Mouse (Mus musculus) kidney, adult 2 months (tissue): Measurements from ENCODE around the gene Smad5. TPM values are rescaled to one million over a fixed set of nuclear protein-coding genes. Genes with fewer than 3 reads are reported as not detected.

Experiments
- DNase-seq: peaks from one replicate; pipeline ENCODE4 v3.0.0; 2021
- H3K27ac ChIP-seq: fragments of 200-500 bp; 2 replicates; pipeline ENCODE4 v1.5.1; 2012; ENCODE audit warnings: low read depth, low read length, control low read depth, inconsistent platforms; ENCODE audit not compliant: insufficient read depth
- H3K27me3 ChIP-seq: fragments of 200-500 bp; replicated peaks from 2 replicates; pipeline ENCODE4 v1.6.1; 2012; ENCODE audit warnings: mild to moderate bottlenecking, moderate library complexity, low read length, inconsistent platforms; ENCODE audit not compliant: control insufficient read depth, insufficient read depth
- H3K36me3 ChIP-seq: fragments of 200-500 bp; 2 replicates; pipeline ENCODE4 v1.6.1; 2012; ENCODE audit warnings: mild to moderate bottlenecking, moderate library complexity, low read length, inconsistent platforms; ENCODE audit not compliant: control insufficient read depth, insufficient read depth
- H3K4me1 ChIP-seq: fragments of 200-500 bp; 2 replicates; pipeline ENCODE4 v1.6.1; 2011; ENCODE audit warnings: low read length; ENCODE audit not compliant: control insufficient read depth, insufficient read depth
- H3K4me3 ChIP-seq: fragments of 200-500 bp; 2 replicates; pipeline ENCODE4 v1.5.1; 2011; ENCODE audit warnings: mild to moderate bottlenecking, low read depth, low read length, control low read depth; ENCODE audit not compliant: insufficient read depth
- CTCF ChIP-seq: fragments of 200-500 bp; conservative IDR thresholded peaks from 2 replicates; pipeline ENCODE4 v1.5.1; 2011; ENCODE audit warnings: low read depth, mild to moderate bottlenecking, control low read depth, low read length, moderate library complexity, mixed read lengths; ENCODE audit not compliant: insufficient read depth, insufficient read length
- POLR2A ChIP-seq: fragments of 200-500 bp; IDR thresholded peaks from one replicate; pipeline ENCODE4 v1.6.1; 2011; ENCODE audit warnings: low read depth, low read length, control low read depth
- WGBS: fragments of 180-500 bp; shearing (Covaris S2); methylation state at CpG from one replicate; pipeline ENCODE4 v1.1.7; 2018; 5-methylcytosine and 5-hydroxymethylcytosine counted together
- polyA plus RNA-seq: library from polyadenylated mRNA; depleted of rRNA; stranded (reverse); fragments of >200 nt; gene quantifications from 2 replicates; pipeline ENCODE4 v1.2.3, GENCODE M21; 2012

Smad5 gene
- polyA plus RNA-seq, 1 experiment = 31.4 TPM

- DNase-seq = no peak
- H3K27me3 ChIP-seq = no peaks in the 10 kb centered on the region
- no peak overlapping the region for H3K4me3 ChIP-seq
- H3K4me1 ChIP-seq = no peaks in the 10 kb centered on the region
- 65% methylated on average over 11 of the region's 11 CpGs for WGBS
- H3K27ac ChIP-seq = no peak overlapping the region
- no peak for TF ChIP-seq POLR2A
- TF ChIP-seq CTCF = no peak
- H3K36me3 ChIP-seq = no peaks in the 10 kb centered on the region
Measured at GRCm38 (mm10) chr13:56671206-56671605, 31.6 kb upstream of the Smad5 start.

- TF ChIP-seq POLR2A (no peak), CTCF (no peak)
- no peaks in the 10 kb centered on the region for H3K36me3 ChIP-seq
- H3K4me3 ChIP-seq = no peak overlapping the region
- H3K4me1 ChIP-seq = peaks cover 12% of the 10 kb centered on the region
- no peak overlapping the region for H3K27ac ChIP-seq
- 62% methylated on average over 4 of the region's 4 CpGs for WGBS
- DNase-seq = no peak
- no peaks in the 10 kb centered on the region for H3K27me3 ChIP-seq
Measured at GRCm38 (mm10) chr13:56677731-56678130, 25.1 kb upstream of the Smad5 start.

- DNase-seq = peak; percentile 71
- peak overlapping the region; percentile 29; the same call in 1 of the 2 replicates for H3K27ac ChIP-seq
- WGBS = 13% methylated on average over 10 of the region's 10 CpGs
- no peaks in the 10 kb centered on the region for H3K36me3 ChIP-seq
- no peaks in the 10 kb centered on the region for H3K27me3 ChIP-seq
- peaks cover 12% of the 10 kb centered on the region for H3K4me1 ChIP-seq
- no peak overlapping the region for H3K4me3 ChIP-seq
- TF ChIP-seq CTCF = no peak
Measured at GRCm38 (mm10) chr13:56678188-56678787, 24.5 kb upstream of the Smad5 start.

DNA sequence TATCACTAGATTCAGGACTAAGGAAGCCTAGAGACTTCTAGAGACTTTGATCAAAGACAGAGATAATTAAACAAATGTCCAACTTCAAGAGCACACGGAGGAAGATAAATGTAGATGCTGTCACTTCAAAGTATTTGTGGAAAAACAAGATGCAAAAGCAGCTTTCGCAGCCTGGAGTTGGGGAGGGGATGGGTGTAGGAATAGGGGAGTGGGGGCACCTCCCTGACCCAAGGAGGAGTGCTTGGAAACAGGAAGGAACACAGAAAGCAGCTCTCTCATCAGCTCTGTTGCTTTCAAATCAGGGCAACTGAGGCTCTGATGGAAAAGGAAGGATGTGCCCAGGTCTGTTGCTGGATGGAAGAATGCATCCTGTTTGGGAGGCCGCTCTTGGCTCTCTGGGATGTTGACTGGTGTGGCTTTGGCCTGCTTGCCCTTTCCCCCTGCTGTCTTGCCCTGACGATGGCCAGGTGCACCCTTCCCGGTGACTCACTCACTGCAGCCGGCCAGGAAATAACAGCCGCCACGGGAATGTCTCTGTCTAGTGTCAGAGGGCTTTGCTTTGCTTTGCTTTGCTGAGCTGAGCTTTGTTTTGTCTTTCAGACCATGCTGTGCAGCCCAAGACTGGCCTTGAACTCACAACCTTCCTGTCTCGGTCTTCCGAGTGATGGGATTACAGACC lies 23.8 kb upstream of the Smad5 start:
- H3K4me3 ChIP-seq = no peak overlapping the region
- 53% methylated on average over 10 of the region's 10 CpGs for WGBS
- H3K27me3 ChIP-seq = no peaks in the 10 kb centered on the region
- peaks cover 12% of the 10 kb centered on the region for H3K4me1 ChIP-seq
- H3K36me3 ChIP-seq = no peaks in the 10 kb centered on the region
- TF ChIP-seq POLR2A (no peak), CTCF (no peak)
- DNase-seq = no peak
- H3K27ac ChIP-seq = no peak overlapping the region

- H3K36me3 ChIP-seq = no peaks in the 10 kb centered on the region
- no peak for DNase-seq
- no peak overlapping the region for H3K4me3 ChIP-seq
- no peaks in the 10 kb centered on the region for H3K27me3 ChIP-seq
- H3K27ac ChIP-seq = no peak overlapping the region
- H3K4me1 ChIP-seq = peaks cover 12% of the 10 kb centered on the region
- 70% methylated on average over 4 of the region's 4 CpGs for WGBS
- TF ChIP-seq POLR2A (no peak), CTCF (no peak)
Measured at GRCm38 (mm10) chr13:56681924-56682323, 20.9 kb upstream of the Smad5 start.

- no peak overlapping the region for H3K27ac ChIP-seq
- WGBS = 72% methylated on average over 17 of the region's 17 CpGs
- peaks cover 12% of the 10 kb centered on the region for H3K4me1 ChIP-seq
- TF ChIP-seq POLR2A = no peak
- no peak for TF ChIP-seq CTCF
- no peaks in the 10 kb centered on the region for H3K36me3 ChIP-seq
- peak; percentile 41 for DNase-seq
- no peak overlapping the region for H3K4me3 ChIP-seq
- H3K27me3 ChIP-seq = no peaks in the 10 kb centered on the region
Measured at GRCm38 (mm10) chr13:56682326-56682725, 20.5 kb upstream of the Smad5 start.

GRCm38 (mm10) chr13:56683306-56683705 lies 19.5 kb upstream of the Smad5 start:
- TF ChIP-seq POLR2A (no peak), CTCF (no peak)
- 72% methylated on average over 7 of the region's 7 CpGs for whole genome bisulfite sequencing
- DNase-seq = no peak
- Histone ChIP-seq H3K36me3 (no peaks in the 10 kb centered on the region), H3K4me3 (no peak overlapping the region), H3K27ac (no peak overlapping the region), H3K27me3 (no peaks in the 10 kb centered on the region), H3K4me1 (peaks cover 7% of the 10 kb centered on the region)
